Mouse (Mus musculus): ENCODE measurements around the gene Sorl1. TPM values are rescaled to one million over a fixed set of nuclear protein-coding genes. Genes with fewer than 3 reads are reported as not detected.

Gene Sorl1
- total and polyA plus RNA-seq, 2 experiments from 2014 or later, result 1.1 to 12.9 TPM

- Histone ChIP-seq H3K4me2 (ENCODE audit: low read depth, low read length) (no peak overlapping the region), H3K36me3 (replicated peaks; ENCODE audit: control insufficient read depth, insufficient read depth, low read length) (no peaks in the 10 kb centered on the region), H3K9ac (replicated peaks; ENCODE audit: low read depth, low read length) (no peak overlapping the region), H3K27ac (ENCODE audit: low read depth) (no peak overlapping the region), H3K27me3 (ENCODE audit: control insufficient read depth, insufficient read depth, low read length) (no peaks in the 10 kb centered on the region), H3K9me3 (replicated peaks; ENCODE audit: control insufficient read depth, low read length) (peaks cover 4% of the 10 kb centered on the region; the same call in 1 of the 2 replicates), H3K4me1 (ENCODE audit: control insufficient read depth, insufficient read depth) (no peaks in the 10 kb centered on the region), H3K4me3 (ENCODE audit: low read depth, low read length) (no peak overlapping the region)
- TF ChIP-seq CTCF (IDR thresholded peaks at IDR 0.05; ENCODE audit: low read depth) (no peak), EP300 (IDR thresholded peaks at IDR 0.05; ENCODE audit: low read depth) (no peak)
- DNase-seq (ENCODE audit: low spot score) (no peak), ATAC-seq (ENCODE audit: insufficient read depth, low read depth) (no peak)
- WGBS, result 75% methylated on average over 6 of the region's 6 CpGs
Measured at GRCm38 (mm10) chr9:42148816-42149215, 24.7 kb upstream of the Sorl1 start.

- TF ChIP-seq CTCF (IDR thresholded peaks at IDR 0.05; ENCODE audit: low read depth) (no peak), EP300 (IDR thresholded peaks at IDR 0.05; ENCODE audit: low read depth) (no peak)
- DNase-seq (ENCODE audit: low spot score) (no peak), ATAC-seq (ENCODE audit: insufficient read depth, low read depth) (no peak)
- no peak overlapping the region for H3K27ac ChIP-seq (ENCODE audit: low read depth)
- no peaks in the 10 kb centered on the region for H3K4me1 ChIP-seq (ENCODE audit: control insufficient read depth, insufficient read depth)
- WGBS, result 82% methylated on average over 4 of the region's 4 CpGs
- peaks cover 4% of the 10 kb centered on the region; the same call in 1 of the 2 replicates for H3K9me3 ChIP-seq (replicated peaks; ENCODE audit: control insufficient read depth, low read length)
- no peak overlapping the region for H3K9ac ChIP-seq (replicated peaks; ENCODE audit: low read depth, low read length)
- no peak overlapping the region for H3K4me2 ChIP-seq (ENCODE audit: low read depth, low read length)
- no peak overlapping the region for H3K4me3 ChIP-seq (ENCODE audit: low read depth, low read length)
- no peaks in the 10 kb centered on the region for H3K36me3 ChIP-seq (replicated peaks; ENCODE audit: control insufficient read depth, insufficient read depth, low read length)
- H3K27me3 ChIP-seq (ENCODE audit: control insufficient read depth, insufficient read depth, low read length), result no peaks in the 10 kb centered on the region
Measured at GRCm38 (mm10) chr9:42148036-42148435, 23.9 kb upstream of the Sorl1 start.

GRCm38 (mm10) chr9:42146463-42146862, 22.4 kb upstream of the Sorl1 start:
- DNase-seq (ENCODE audit: low spot score), result no peak
- 81% methylated on average over 2 of the region's 2 CpGs for WGBS
- TF ChIP-seq EP300 (IDR thresholded peaks at IDR 0.05; ENCODE audit: low read depth), result no peak
- TF ChIP-seq CTCF (IDR thresholded peaks at IDR 0.05; ENCODE audit: low read depth), result no peak

GRCm38 (mm10) chr9:42141549-42142210, 17.6 kb upstream of the Sorl1 start:
- Histone ChIP-seq H3K4me1 (ENCODE audit: control insufficient read depth, insufficient read depth) (no peaks in the 10 kb centered on the region), H3K4me2 (ENCODE audit: low read depth, low read length) (no peak overlapping the region), H3K27ac (ENCODE audit: low read depth) (no peak overlapping the region), H3K36me3 (replicated peaks; ENCODE audit: control insufficient read depth, insufficient read depth, low read length) (no peaks in the 10 kb centered on the region), H3K9ac (replicated peaks; ENCODE audit: low read depth, low read length) (no peak overlapping the region), H3K4me3 (ENCODE audit: low read depth, low read length) (no peak overlapping the region), H3K9me3 (replicated peaks; ENCODE audit: control insufficient read depth, low read length) (peaks cover 4% of the 10 kb centered on the region; the same call in 1 of the 2 replicates), H3K27me3 (ENCODE audit: control insufficient read depth, insufficient read depth, low read length) (no peaks in the 10 kb centered on the region)
- TF ChIP-seq CTCF (IDR thresholded peaks at IDR 0.05; ENCODE audit: low read depth), result no peak
- no peak for TF ChIP-seq EP300 (IDR thresholded peaks at IDR 0.05; ENCODE audit: low read depth)
- 77% methylated on average over 6 of the region's 6 CpGs for WGBS
- DNase-seq (ENCODE audit: low spot score) (no peak), ATAC-seq (ENCODE audit: insufficient read depth, low read depth) (no peak)

More at GRCm38 (mm10) chr9:42146463-42146862, 22.4 kb upstream of the Sorl1 start:
- Histone ChIP-seq H3K4me2 (ENCODE audit: low read depth, low read length) (no peak overlapping the region), H3K4me1 (ENCODE audit: control insufficient read depth, insufficient read depth) (no peaks in the 10 kb centered on the region), H3K27ac (ENCODE audit: low read depth) (no peak overlapping the region), H3K9ac (replicated peaks; ENCODE audit: low read depth, low read length) (no peak overlapping the region), H3K9me3 (replicated peaks; ENCODE audit: control insufficient read depth, low read length) (peaks cover 4% of the 10 kb centered on the region; the same call in 1 of the 2 replicates), H3K4me3 (ENCODE audit: low read depth, low read length) (no peak overlapping the region), H3K27me3 (ENCODE audit: control insufficient read depth, insufficient read depth, low read length) (no peaks in the 10 kb centered on the region), H3K36me3 (replicated peaks; ENCODE audit: control insufficient read depth, insufficient read depth, low read length) (no peaks in the 10 kb centered on the region)
- ATAC-seq (ENCODE audit: insufficient read depth, low read depth), result no peak

GRCm38 (mm10) chr9:42138248-42138858, 14.3 kb upstream of the Sorl1 start:
- Histone ChIP-seq H3K4me2 (ENCODE audit: low read depth, low read length) (no peak overlapping the region), H3K9ac (replicated peaks; ENCODE audit: low read depth, low read length) (no peak overlapping the region), H3K27ac (ENCODE audit: low read depth) (no peak overlapping the region), H3K4me3 (ENCODE audit: low read depth, low read length) (no peak overlapping the region), H3K27me3 (ENCODE audit: control insufficient read depth, insufficient read depth, low read length) (no peaks in the 10 kb centered on the region), H3K36me3 (replicated peaks; ENCODE audit: control insufficient read depth, insufficient read depth, low read length) (no peaks in the 10 kb centered on the region), H3K4me1 (ENCODE audit: control insufficient read depth, insufficient read depth) (no peaks in the 10 kb centered on the region), H3K9me3 (replicated peaks; ENCODE audit: control insufficient read depth, low read length) (no peaks in the 10 kb centered on the region)
- WGBS, result 65% methylated on average over 4 of the region's 4 CpGs
- no peak for TF ChIP-seq EP300 (IDR thresholded peaks at IDR 0.05; ENCODE audit: low read depth)
- no peak for TF ChIP-seq CTCF (IDR thresholded peaks at IDR 0.05; ENCODE audit: low read depth)
- DNase-seq (ENCODE audit: low spot score) (no peak), ATAC-seq (ENCODE audit: insufficient read depth, low read depth) (no peak)

Data from heart, postnatal 0 days (tissue).